Mouse (Mus musculus) right cerebral cortex, postnatal 36 days (tissue): Measurements from ENCODE around the gene Reg1.
"Not testable (repeated sequence)": the region's sequence is repeated elsewhere in the genome, so short reads cannot be mapped to it uniquely, and the experiment has no call there.

Experiments
- DNase-seq, 2 experiments: peaks; one replicate each; pipeline ENCODE4 v3.0.0; 2022; ENCODE audit warnings: low spot score in 2 of 2, mixed read lengths in 1 of 2

The Reg1 gene

GRCm38 (mm10) chr6:78422411-78422810 is at the start of gene Reg1:
Reg1 (plus strand) TSS chr6:78422711.
- DNase-seq, result not testable (repeated sequence)

GRCm38 (mm10) chr6:78378765-78379164 is 43.7 kb upstream of the Reg1 start, which contains the start of gene Reg3d:
Reg3d (minus strand) TSS chr6:78378865.
- no peak for DNase-seq

- no peak for DNase-seq
These were observed 42.1 kb upstream of the Reg1 start, which contains the start of gene Reg3a for GRCm38 (mm10) chr6:78380409-78380808. Reg3a (plus strand) TSS chr6:78380709.

GRCm38 (mm10) chr6:78385609-78386008 is 36.9 kb upstream of the Reg1 start:
- DNase-seq, result no peak

GRCm38 (mm10) chr6:78395323-78395722 is 27.2 kb upstream of the Reg1 start, which contains the start of gene Reg2:
Reg2 (plus strand) TSS chr6:78395623.
- not testable (repeated sequence) for DNase-seq

- no peak for DNase-seq
These were observed 3.0 kb downstream of the Reg1 start for GRCm38 (mm10) chr6:78425497-78425896.

- no peak for DNase-seq
These were observed 24.7 kb downstream of the Reg1 start for GRCm38 (mm10) chr6:78447202-78447601.

GRCm38 (mm10) chr6:78448409-78448808 is 25.9 kb downstream of the Reg1 start:
- no peak for DNase-seq

GRCm38 (mm10) chr6:78452804-78453203 is 30.3 kb downstream of the Reg1 start:
- no peak for DNase-seq

GRCm38 (mm10) chr6:78460191-78460825 is 37.8 kb downstream of the Reg1 start:
- DNase-seq, result peak; percentile 20 to 70

- no peak for DNase-seq
These were observed 39.8 kb downstream of the Reg1 start for GRCm38 (mm10) chr6:78462360-78462759.

- no peak for DNase-seq
These were observed 40.8 kb downstream of the Reg1 start for GRCm38 (mm10) chr6:78463266-78463665.

- DNase-seq, result no peak
These were observed 46.3 kb downstream of the Reg1 start, which contains the start of gene Reg3g for GRCm38 (mm10) chr6:78468772-78469171. Reg3g (minus strand) TSS chr6:78468872.

GRCm38 (mm10) chr6:78469287-78469686 is 46.8 kb downstream of the Reg1 start:
- DNase-seq, result no peak
